Mouse (Mus musculus): Measurements from ENCODE around the gene Fam83g. TPM values are rescaled to one million over a fixed set of nuclear protein-coding genes. Genes with fewer than 3 reads are reported as not detected.

Gene Fam83g
- total RNA-seq, 2 experiments from 2014 or later: 0.07 to 0.24 TPM

GRCm38 (mm10) chr11:61650470-61651265 lies 33.2 kb upstream of the Fam83g start:
- intact Hi-C loops (cut with DNase I): no loop called here
- no peak for DNase-seq

GRCm38 (mm10) chr11:61652216-61652615 lies 31.7 kb upstream of the Fam83g start:
- intact Hi-C loops (cut with DNase I): no loop called here

GRCm38 (mm10) chr11:61652686-61653447 lies 31.0 kb upstream of the Fam83g start, which contains the start of gene Grap:
Gene Grap (plus strand): TSS chr11:61653265.
- peak; percentile 44 to 47 for DNase-seq
- intact Hi-C loops (cut with DNase I): no loop called here

More at GRCm38 (mm10) chr11:61652216-61652615, 31.7 kb upstream of the Fam83g start:
- DNase-seq: no peak

GRCm38 (mm10) chr11:61653568-61653967 lies 30.3 kb upstream of the Fam83g start:
- intact Hi-C loops (cut with DNase I): no loop called here
- no peak for DNase-seq

- DNase-seq: no peak
- intact Hi-C loops (cut with DNase I): no loop called here
Observed at GRCm38 (mm10) chr11:61654786-61655311, 29.0 kb upstream of the Fam83g start.

GRCm38 (mm10) chr11:61655649-61656048 lies 28.2 kb upstream of the Fam83g start:
- DNase-seq: no peak
- intact Hi-C loops (cut with DNase I): no loop called here

GRCm38 (mm10) chr11:61656148-61656850 lies 27.6 kb upstream of the Fam83g start:
- no peak for DNase-seq
- intact Hi-C loops (cut with DNase I): no loop called here

GRCm38 (mm10) chr11:61657432-61657831 lies 26.5 kb upstream of the Fam83g start:
- DNase-seq: no peak
- intact Hi-C loops (cut with DNase I): no loop called here

GRCm38 (mm10) chr11:61658360-61658922 lies 25.4 kb upstream of the Fam83g start:
- intact Hi-C loops (cut with DNase I): no loop called here

GRCm38 (mm10) chr11:61659011-61659858 lies 24.7 kb upstream of the Fam83g start:
- intact Hi-C loops (cut with DNase I): no loop called here
- DNase-seq: no peak

More at GRCm38 (mm10) chr11:61658360-61658922, 25.4 kb upstream of the Fam83g start:
- DNase-seq: no peak

GRCm38 (mm10) chr11:61660001-61660400 lies 23.9 kb upstream of the Fam83g start:
- no peak for DNase-seq
- intact Hi-C loops (cut with DNase I): no loop called here

- intact Hi-C loops (cut with DNase I): no loop called here
- no peak for DNase-seq
Observed at GRCm38 (mm10) chr11:61660806-61661392, 23.0 kb upstream of the Fam83g start.

GRCm38 (mm10) chr11:61662189-61662588 lies 21.7 kb upstream of the Fam83g start:
- intact Hi-C loops (cut with DNase I): no loop called here
- DNase-seq: no peak

- DNase-seq: no peak
- intact Hi-C loops (cut with DNase I): loop anchor here (5.0 kb wide), 1 partner anchor 38 kb away; no protein-coding TSS in a partner anchor
Observed at GRCm38 (mm10) chr11:61665401-61665800, 18.5 kb upstream of the Fam83g start.

GRCm38 (mm10) chr11:61665991-61666799 lies 17.7 kb upstream of the Fam83g start:
- DNase-seq: peak; percentile 53 to 74
- intact Hi-C loops (cut with DNase I): loop anchor here (1.0 to 5.0 kb wide), 2 partner anchors 39 to 48 kb away; no protein-coding TSS in a partner anchor

- intact Hi-C loops (cut with DNase I): loop anchor here (5.0 kb wide), 1 partner anchor 40 kb away; no protein-coding TSS in a partner anchor
- no peak for DNase-seq
Observed at GRCm38 (mm10) chr11:61667248-61667647, 16.6 kb upstream of the Fam83g start.

GRCm38 (mm10) chr11:61667782-61668181 lies 16.1 kb upstream of the Fam83g start:
- DNase-seq: no peak
- intact Hi-C loops (cut with DNase I): loop anchor here (5.0 kb wide), 1 partner anchor 40 kb away; no protein-coding TSS in a partner anchor

Data from heart, postnatal 14 days (tissue).